Mouse (Mus musculus): ENCODE results near the gene Insm1. TPM values are rescaled to one million over a fixed set of nuclear protein-coding genes. Genes with fewer than 3 reads are reported as not detected.

Insm1 gene
- total RNA-seq (2021): not detected
- long read RNA-seq, experiment 1: 0 reads
- long read RNA-seq, experiment 2: 0 reads

GRCm38 (mm10) chr2:146221076-146221928 lies at the start of gene Insm1:
Insm1 (plus strand) TSS chr2:146221921.
- no peak for DNase-seq (ENCODE audit: low spot score)

- DNase-seq (ENCODE audit: low spot score): no peak
These were observed 49.6 kb upstream of the Insm1 start for GRCm38 (mm10) chr2:146172106-146172505.

DNA sequence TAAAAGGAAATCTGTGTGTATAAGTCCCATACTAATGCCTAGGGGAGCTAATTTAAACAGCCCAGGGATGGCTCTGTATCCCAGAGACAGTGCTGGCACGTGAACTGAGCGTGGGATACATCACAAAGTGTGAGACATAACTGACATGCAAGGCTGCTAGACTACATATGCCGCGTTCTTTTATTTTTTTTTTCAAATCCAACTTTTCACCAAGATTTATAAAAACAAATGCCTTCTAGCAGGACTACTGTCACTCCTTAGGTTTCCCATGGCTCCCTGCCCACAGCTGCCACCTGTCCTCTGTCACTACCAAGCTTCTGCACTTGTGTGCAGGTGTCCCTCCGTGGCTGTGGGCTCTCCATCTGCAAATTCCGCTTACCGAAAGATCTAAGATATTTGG lies 47.5 kb upstream of the Insm1 start:
- no peak for DNase-seq (ENCODE audit: low spot score)

DNA sequence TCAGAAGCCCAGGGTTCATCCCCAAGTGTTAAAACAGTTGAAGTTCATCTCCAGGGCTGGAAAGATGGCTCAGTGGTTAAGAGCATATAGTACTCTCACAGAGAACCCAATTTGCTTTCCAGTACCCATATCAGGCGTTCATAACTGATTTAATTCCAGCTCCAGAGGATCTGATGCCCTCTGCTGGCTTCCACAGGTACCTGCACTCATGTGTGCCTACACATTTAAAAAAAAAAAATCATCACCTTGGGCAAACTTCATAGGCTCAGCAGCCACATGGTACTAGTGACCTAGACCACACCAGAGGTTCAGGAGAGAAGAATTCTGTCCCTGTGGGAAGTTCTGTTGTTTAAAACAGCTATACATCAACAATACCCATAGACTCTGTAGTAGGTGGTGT lies 43.0 kb upstream of the Insm1 start:
- no peak for DNase-seq (ENCODE audit: low spot score)

DNA sequence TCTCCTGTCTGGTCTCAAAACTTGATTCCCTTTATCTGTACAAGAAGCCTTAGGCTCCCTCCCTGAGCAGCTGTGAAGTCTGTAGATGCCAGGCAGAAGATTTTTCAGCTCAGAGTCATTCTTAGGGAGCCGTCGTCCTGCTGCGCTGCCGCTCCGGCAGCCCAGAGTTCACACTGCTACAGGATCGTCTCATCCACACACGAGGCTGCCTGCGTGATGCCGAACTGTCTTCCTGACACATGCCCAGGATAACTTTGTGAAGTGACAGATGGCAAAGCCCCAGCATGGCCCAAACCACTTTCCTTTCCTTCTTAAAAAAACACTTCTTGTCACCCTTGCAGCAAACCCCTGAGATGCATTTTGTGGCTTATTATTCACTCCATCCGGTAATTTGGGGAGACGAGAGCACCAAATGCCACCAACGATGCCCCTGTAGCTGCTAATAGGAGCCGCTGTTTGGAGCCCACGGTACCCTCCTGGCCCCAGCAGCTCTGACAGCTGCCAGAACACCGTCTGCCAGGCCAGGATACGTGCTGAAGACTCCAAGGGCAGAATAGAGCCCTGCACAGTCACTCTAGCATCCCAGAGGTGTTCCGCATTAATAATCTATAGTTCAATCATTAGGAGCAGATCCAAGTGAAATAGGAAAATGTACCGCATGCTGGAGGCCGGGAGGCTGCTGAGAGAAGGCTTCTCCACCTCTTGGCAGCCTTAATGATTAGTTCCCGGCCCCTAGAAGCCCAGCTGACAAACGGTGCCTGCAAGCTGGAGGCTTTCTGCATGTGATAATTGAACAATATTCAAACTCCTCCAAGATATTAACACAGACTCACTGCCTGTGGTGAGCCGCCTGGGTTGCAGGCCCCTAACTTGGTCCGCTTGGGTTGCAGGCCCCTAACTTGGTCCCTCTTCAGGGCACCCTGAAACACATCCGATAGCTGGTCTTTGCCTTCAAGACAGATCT lies 37.6 kb upstream of the Insm1 start:
- DNase-seq (ENCODE audit: low spot score): no peak

DNA sequence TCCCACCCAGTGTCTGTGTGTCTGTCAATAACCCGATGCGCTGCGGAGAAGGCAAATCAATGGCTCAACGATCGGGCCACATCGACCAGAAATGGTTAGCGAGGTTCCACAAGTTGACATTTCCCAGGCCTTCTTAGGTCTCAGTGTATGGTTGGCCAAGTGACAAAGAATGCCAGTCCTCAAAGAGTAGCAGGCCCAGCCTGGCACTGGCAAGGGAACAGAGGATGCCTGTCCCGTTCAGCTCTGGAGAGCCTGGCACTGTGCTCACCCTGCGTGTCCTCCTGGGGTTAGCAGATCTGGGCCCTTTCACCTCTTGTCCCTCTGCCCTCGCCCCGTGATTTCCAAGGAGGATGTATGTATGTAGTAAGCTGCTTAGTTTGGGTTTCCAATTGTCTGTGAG lies 25.6 kb upstream of the Insm1 start:
- DNase-seq (ENCODE audit: low spot score): no peak

DNA sequence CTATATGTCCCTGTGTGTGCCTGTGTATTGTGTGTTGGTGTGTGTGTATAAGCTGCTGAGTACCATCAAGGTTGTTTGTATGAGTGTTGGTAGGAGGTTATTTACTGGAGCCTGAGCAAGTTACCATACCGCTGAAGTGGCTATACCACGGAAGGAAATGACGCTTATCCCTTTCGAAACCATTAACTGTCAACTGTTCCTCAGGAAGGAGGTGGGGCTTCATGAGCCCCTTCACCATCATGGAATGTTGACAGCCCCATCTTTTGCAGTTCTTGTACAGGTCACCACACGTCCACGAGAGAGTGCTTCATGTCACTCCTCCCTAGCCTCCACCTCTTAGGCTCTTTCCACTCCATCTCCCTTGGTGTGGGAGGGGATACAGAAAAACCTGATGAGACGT lies 23.8 kb upstream of the Insm1 start:
- no peak for DNase-seq (ENCODE audit: low spot score)

GRCm38 (mm10) chr2:146210968-146211367 lies 10.8 kb upstream of the Insm1 start:
- DNase-seq (ENCODE audit: low spot score): no peak

GRCm38 (mm10) chr2:146214715-146215114 lies 7.0 kb upstream of the Insm1 start:
- no peak for DNase-seq (ENCODE audit: low spot score)

DNA sequence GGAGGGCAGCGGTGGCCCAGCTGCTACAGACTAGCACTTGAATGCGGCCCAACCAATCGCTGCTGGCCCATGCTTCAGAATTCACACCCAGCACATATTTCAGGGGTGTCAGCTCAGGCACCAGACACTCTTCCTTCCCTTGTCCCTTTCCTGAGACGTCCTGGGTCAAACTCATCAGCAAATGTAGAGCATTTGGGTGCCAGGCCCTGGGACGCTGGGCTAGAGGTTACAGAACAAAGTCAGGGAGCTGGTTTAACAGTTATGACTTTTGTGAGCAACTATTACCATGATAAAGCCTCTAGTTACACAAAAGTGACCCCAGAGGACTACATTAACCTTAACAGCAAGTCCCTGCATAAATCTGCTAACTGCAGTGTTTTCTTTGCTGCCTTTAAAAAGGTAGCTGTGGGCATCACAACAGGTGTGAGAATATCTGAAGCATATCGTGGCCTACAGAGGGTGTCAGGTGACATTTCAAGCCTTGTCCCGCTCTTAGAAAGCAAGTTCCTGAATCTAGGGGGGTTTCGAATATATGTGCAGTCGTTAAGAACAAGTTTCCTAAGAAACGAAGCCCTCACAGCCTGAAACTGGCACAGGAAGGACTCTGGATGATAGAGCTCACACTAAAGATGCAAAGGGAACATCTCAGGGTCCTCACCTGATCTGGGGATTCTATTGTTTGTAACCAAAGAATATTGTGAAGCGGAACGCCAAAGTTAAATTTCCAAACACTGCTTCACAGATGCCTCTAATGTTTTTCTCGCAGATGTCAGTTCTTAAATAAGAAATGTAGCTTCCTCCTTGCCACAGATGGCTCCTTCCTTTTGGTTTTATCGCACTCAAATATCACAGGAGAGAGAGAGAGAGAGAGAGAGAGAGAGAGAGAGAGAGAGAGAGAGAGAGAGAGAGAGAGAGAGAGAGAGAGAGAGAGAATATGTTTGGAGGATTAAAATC lies 5.3 kb upstream of the Insm1 start:
- DNase-seq (ENCODE audit: low spot score): no peak

DNA sequence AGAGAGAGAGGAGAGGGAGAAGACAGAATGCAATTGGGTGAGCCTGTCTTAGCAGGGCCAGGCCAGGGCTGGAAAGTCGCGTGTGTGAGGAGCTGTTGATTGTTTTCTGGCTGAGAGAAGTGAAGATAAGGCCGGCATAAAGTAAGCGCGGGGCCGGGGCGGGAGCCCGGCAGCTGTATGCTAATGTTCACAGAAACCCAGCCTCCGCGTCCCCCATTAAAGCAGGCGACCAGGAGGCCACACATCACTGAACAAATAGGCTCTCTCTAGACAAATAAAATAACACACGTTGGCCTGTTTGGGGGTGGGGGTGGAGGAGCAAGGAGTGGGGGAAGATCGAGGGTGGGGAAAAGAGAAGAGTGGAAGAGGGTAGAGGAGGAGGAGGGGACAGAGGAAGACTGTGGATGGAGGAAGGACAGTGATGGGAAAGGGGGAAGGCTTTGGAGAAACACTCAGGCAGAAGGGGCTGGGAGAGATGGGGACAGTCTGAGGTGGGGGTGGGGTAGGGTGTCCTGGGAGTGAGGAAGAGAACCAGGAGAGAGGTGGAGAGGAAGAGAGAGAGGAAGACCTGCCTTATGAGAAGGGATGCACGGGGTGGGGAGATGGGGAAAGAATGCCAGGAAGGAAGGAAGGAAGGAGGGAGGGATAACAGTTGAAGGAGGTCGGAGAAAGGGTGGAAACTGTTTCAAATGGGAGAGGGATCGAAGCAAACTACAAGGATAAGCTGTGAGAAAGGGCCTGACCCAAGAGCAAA lies 4.3 kb upstream of the Insm1 start:
- DNase-seq (ENCODE audit: low spot score): no peak

DNA sequence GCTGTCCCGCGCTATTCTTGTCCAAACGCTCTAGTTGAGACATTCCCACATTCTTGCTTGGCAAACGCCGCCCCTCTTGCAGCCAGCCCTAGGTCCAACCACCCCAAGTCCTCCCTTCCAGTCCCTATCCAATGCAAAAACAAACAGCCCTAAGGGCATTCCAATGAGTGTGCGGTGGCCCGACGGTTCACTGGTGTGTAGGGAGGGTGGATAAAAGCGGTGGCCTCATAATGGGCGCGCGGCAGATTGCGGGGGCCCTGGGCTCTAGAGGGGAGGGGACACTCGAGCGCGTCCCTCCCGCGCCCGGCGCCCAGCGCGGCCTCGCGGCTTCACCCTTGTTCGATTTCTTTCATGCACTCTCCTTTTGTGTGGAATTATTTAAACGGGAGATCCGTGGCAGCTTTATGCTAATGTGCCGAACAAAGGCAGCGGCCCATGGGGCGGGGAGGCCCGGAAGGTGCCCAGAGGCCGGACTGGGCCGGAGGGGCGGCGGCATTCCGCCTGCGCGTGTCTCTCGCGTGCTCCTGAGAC lies 3.5 kb upstream of the Insm1 start:
- no peak for DNase-seq (ENCODE audit: low spot score)

- no peak for DNase-seq (ENCODE audit: low spot score)
These were observed 2.7 kb upstream of the Insm1 start for GRCm38 (mm10) chr2:146218881-146219535.

- DNase-seq (ENCODE audit: low spot score): no peak
These were observed 1.9 kb upstream of the Insm1 start for GRCm38 (mm10) chr2:146219791-146220190.

- no peak for DNase-seq (ENCODE audit: low spot score)
These were observed 1.1 kb upstream of the Insm1 start for GRCm38 (mm10) chr2:146220591-146221075.

GRCm38 (mm10) chr2:146221929-146222278 lies 183 bp downstream of the Insm1 start:
- no peak for DNase-seq (ENCODE audit: low spot score)

DNA sequence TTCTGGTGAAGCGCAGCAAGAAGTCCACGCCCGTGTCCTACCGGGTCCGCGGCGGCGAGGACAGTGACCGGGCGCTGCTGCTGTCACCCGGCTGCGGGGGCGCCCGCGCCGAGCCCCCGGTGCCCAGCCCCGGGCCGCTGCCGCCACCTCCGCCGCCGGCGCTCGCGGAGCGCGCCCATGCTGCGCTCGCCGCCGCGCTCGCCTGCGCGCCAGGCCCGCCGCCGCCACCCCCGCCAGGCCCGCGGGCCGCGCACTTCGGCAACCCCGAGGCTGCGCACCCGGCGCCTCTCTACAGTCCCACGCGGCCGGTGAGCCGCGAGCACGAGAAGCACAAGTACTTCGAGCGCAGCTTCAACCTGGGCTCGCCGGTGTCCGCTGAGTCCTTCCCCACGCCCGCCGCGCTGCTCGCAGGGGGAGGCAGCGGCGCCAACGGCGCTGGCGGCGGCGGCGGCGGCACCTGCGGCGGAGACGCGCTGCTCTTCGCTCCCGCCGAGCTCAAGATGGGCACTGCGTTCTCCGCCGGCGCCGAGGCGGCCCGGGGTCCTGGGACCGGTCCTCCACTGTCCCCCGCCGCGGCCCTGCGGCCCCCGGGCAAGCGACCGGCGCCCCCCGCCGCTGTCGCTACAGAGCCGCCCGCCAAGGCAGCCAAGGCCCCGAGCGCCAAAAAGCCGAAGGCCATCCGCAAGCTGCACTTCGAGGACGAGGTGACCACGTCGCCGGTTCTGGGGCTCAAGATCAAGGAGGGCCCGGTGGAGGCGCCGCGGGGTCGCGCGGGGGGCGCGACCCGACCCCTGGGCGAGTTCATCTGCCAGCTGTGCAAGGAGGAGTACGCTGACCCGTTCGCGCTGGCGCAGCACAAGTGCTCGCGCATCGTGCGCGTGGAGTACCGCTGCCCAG lies 806 bp downstream of the Insm1 start:
- DNase-seq (ENCODE audit: low spot score): no peak

GRCm38 (mm10) chr2:146223176-146223905 lies 1.6 kb downstream of the Insm1 start:
- DNase-seq (ENCODE audit: low spot score): no peak
